Mouse (Mus musculus) intestine, embryonic 14.5 days (tissue): ENCODE data around the gene P2rx3. TPM values are rescaled to one million over a fixed set of nuclear protein-coding genes. Genes with fewer than 3 reads are reported as not detected.

Experiments used
- ATAC-seq: fragments of 200-750 bp; cut with Nextera tagmentation; replicated peaks from 2 replicates; pipeline ENCODE4 v1.8.0; 2017; ENCODE audit warnings: low read depth, moderate number of reproducible peaks, moderate TSS enrichment, moderate library complexity; ENCODE audit not compliant: low FRiP score, low TSS enrichment
- DNase-seq: peaks from one replicate; pipeline ENCODE4 v3.0.0-alpha.2; 2018; ENCODE audit warnings: low spot score
- H3K27ac ChIP-seq: fragments of 300-500 bp; sonication (generic); 2 replicates; pipeline ENCODE4 v1.5.1; 2014; ENCODE audit warnings: low read depth, mild to moderate bottlenecking, control low read depth
- H3K27me3 ChIP-seq: fragments of 300-500 bp; sonication (generic); replicated peaks from 2 replicates; pipeline ENCODE4 v1.6.1; 2014; ENCODE audit warnings: low read length, control low read depth; ENCODE audit not compliant: control insufficient read depth, insufficient read depth
- H3K36me3 ChIP-seq: fragments of 300-500 bp; sonication (generic); 2 replicates; pipeline ENCODE4 v1.6.1; 2014; ENCODE audit warnings: low read length, control low read depth; ENCODE audit not compliant: control insufficient read depth, insufficient read depth
- H3K4me1 ChIP-seq: fragments of 300-500 bp; sonication (generic); replicated peaks from 2 replicates; pipeline ENCODE4 v1.6.1; 2014; ENCODE audit warnings: low read length, control low read depth, mixed read lengths; ENCODE audit not compliant: control insufficient read depth, insufficient read depth
- H3K4me2 ChIP-seq: fragments of 300-500 bp; sonication (generic); 2 replicates; pipeline ENCODE4 v1.6.1; 2014; ENCODE audit warnings: low read length
- H3K4me3 ChIP-seq: fragments of 300-500 bp; sonication (generic); 2 replicates; pipeline ENCODE4 v1.5.1; 2014; ENCODE audit warnings: low read depth, low read length, control low read depth, mixed read lengths
- H3K9ac ChIP-seq: fragments of 300-500 bp; sonication (generic); 2 replicates; pipeline ENCODE4 v1.6.1; 2014; ENCODE audit warnings: mild to moderate bottlenecking, low read length
- H3K9me3 ChIP-seq: fragments of 300-500 bp; sonication (generic); 2 replicates; pipeline ENCODE4 v1.6.1; 2016; ENCODE audit warnings: low read length, control low read depth; ENCODE audit not compliant: control insufficient read depth
- WGBS: fragments of 180-500 bp; shearing (Covaris S2); extraction: QIAGEN DNeasy Blood & Tissue Kit; methylation state at CpG from one replicate; pipeline ENCODE4 v1.1.7; 2014; 5-methylcytosine and 5-hydroxymethylcytosine counted together
- polyA plus RNA-seq: library from polyadenylated mRNA; unstranded; fragments of >200 nt; fragmentation: Nextera tagmentation; extraction: Ambion mirVana; gene quantifications from 2 replicates; pipeline ENCODE4 v1.2.1, GENCODE M21; 2014

Gene P2rx3
- polyA plus RNA-seq, 1 experiment from 2014 or later, result 0.62 TPM

DNA sequence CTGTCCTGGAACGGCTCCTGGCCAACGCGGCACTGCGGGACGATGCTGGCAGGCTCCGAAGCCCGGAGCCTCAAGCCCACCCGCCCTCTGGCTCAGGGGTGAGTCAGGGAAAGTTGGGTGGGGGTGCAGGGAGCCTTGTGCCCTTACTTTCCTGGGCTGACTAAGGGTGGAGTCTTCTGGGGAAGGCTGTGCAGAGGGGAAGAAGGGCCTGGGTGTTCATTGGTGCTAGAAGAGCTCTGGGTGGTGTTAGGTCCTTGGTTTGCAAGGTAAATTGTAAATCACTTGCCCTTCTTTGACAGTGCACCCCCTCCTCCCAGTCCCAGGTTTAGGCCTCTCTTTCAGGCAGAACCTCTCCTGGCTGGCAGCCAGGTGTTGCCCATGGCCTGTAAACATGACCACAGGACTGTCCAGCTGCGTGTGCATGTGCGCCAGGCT lies 23.9 kb upstream of the P2rx3 start:
- Histone ChIP-seq H3K4me2 (peak overlapping the region; percentile 55), H3K27ac (peak overlapping the region; percentile 47; the same call in 1 of the 2 replicates), H3K27me3 (no peaks in the 10 kb centered on the region), H3K36me3 (peaks cover 81% of the 10 kb centered on the region), H3K9me3 (no peaks in the 10 kb centered on the region), H3K9ac (peak overlapping the region; percentile 31; the same call in 1 of the 2 replicates), H3K4me1 (peaks cover 15% of the 10 kb centered on the region), H3K4me3 (peak overlapping the region; percentile 27)
- ATAC-seq, result peak; percentile 60
- WGBS, result 20% methylated on average over 10 of the region's 10 CpGs
- no peak for DNase-seq

DNA sequence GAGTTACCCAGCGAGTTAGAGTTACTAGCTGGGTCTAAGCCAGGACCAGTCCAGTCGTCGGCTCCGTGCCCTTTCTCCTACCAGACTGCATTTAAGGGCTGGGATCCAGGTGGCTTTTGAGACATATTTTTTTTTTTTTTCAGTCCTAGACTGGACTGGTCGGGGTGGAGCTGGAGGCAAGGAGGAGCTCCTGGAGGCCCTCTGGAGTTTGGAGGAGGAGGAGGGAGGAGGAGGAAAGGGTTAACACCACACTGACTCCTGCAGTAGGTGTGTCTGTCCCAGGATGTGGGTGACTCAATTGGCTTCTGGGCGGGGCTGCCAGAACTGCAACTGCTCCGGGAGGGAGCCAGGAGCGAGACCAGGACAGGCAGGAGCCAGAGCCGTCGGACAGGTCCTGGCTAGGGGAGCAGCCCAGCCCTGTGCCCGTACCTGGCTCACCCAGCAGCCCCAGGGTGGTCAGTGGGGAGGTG lies 23.4 kb upstream of the P2rx3 start:
- Histone ChIP-seq H3K9me3 (no peaks in the 10 kb centered on the region), H3K4me3 (peak overlapping the region; percentile 27), H3K9ac (peak overlapping the region; percentile 31; the same call in 1 of the 2 replicates), H3K4me2 (peak overlapping the region; percentile 55), H3K27me3 (no peaks in the 10 kb centered on the region), H3K4me1 (peaks cover 15% of the 10 kb centered on the region), H3K36me3 (peaks cover 81% of the 10 kb centered on the region), H3K27ac (peak overlapping the region; percentile 47)
- peak; percentile 89 for ATAC-seq
- peak; percentile 77 for DNase-seq
- 5% methylated on average over 11 of the region's 11 CpGs for WGBS

DNA sequence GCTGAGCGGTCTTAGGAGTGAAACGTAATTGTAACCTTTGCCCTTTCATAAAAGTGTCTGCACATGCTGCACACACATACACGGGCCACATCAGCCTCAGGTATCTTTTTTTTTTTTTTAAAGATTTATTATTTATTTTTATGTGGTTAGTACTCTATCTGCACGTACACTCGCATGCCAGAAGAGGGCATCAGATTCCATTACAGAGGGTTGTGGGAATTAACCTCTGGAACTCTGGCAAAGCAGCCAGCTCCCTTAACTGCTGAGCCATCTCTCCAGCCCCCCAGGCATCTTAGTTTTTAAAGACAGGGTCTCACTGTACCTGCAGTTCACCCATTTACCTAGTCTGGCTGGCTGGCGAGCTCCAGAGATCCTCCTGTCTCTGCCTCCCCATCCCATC lies 22.4 kb upstream of the P2rx3 start:
- WGBS, result 90% methylated on average over 6 of the region's 6 CpGs
- H3K27me3 ChIP-seq, result no peaks in the 10 kb centered on the region
- DNase-seq, result no peak
- H3K27ac ChIP-seq, result no peak overlapping the region
- H3K4me3 ChIP-seq, result no peak overlapping the region
- H3K9ac ChIP-seq, result no peak overlapping the region
- no peak overlapping the region for H3K4me2 ChIP-seq
- no peaks in the 10 kb centered on the region for H3K9me3 ChIP-seq
- ATAC-seq, result no peak
- peaks cover 83% of the 10 kb centered on the region for H3K36me3 ChIP-seq
- peaks cover 15% of the 10 kb centered on the region for H3K4me1 ChIP-seq

DNA sequence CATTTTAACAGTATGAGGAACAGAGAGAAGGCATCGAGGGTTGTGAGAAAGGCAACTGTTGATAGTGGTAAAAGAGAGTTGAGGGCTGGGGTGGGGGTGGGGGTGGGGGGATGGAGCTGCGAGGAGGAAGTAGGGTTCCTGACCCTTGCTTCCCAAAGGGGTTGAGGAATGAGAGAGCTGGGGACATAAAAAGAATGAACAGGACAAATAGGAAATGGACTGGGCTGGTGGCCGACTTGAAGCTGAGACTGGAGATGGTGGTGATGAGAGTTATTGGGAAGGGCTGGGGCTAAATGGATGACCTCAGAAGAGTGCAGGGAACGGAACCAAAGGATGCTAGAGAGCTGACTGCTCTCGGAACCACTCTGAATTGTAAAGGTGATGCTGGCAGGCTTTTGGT lies 19.4 kb upstream of the P2rx3 start:
- Histone ChIP-seq H3K27ac (no peak overlapping the region), H3K4me3 (no peak overlapping the region), H3K4me1 (peaks cover 16% of the 10 kb centered on the region), H3K36me3 (peaks cover 82% of the 10 kb centered on the region), H3K9ac (no peak overlapping the region), H3K4me2 (no peak overlapping the region), H3K9me3 (no peaks in the 10 kb centered on the region), H3K27me3 (no peaks in the 10 kb centered on the region)
- ATAC-seq, result no peak
- 69% methylated on average over 5 of the region's 5 CpGs for WGBS
- DNase-seq, result no peak

DNA sequence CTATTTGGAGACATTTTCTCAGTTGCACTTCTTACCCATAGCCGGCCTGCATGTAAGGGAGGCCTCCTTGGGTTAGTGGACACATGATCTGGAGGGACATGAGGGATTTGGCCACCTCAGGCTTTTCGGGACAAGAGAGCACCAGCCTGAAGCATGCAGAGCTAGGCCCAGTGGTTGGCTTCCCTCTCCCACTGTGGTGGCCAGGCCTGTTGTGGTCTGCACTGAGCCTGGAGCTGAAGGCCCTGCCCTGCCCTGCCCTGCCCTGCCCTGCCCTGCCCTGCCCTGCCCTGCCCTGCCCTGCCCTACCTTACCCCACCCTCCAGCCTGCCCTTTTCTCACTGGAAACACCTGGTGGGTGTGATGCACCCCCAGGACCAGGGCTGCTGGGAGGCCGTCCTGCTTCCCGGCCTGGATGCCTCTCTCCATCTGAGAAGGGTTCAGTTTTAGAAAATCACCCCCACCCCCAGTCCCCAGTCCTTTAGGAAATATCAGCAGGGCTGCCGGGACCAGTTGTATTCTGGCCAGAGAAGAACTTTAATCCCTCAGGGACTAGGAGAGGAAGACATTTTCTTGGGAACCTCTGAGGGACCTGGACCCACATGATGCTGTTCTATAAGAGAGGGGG lies 16.0 kb upstream of the P2rx3 start:
- Histone ChIP-seq H3K27me3 (no peaks in the 10 kb centered on the region), H3K9me3 (no peaks in the 10 kb centered on the region), H3K4me3 (no peak overlapping the region), H3K9ac (no peak overlapping the region), H3K4me2 (no peak overlapping the region), H3K27ac (no peak overlapping the region), H3K4me1 (peaks cover 29% of the 10 kb centered on the region), H3K36me3 (peaks cover 59% of the 10 kb centered on the region)
- ATAC-seq (no peak), DNase-seq (no peak)
- 88% methylated on average over 5 of the region's 5 CpGs for WGBS

DNA sequence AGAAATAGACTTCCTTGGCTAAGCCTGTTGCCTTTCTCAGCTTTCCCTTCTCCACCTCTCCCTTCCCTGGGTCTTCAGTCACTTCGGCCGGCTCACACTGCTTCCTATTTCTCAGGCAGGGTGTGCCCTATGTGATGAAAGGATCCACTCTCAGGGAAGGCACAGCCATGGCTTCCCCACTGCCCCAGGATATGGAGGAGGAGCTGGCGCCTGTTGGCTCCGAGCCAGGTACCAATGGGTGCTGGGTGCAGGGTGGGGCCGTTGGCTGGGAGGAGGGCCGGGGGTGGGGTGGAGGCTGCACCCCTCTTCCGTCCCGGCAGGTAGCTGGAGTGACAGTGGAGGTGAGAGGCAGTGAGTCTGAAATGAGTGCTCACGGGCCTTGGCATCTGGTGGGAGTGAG lies 13.5 kb upstream of the P2rx3 start:
- WGBS, result 33% methylated on average over 9 of the region's 9 CpGs
- no peaks in the 10 kb centered on the region for H3K27me3 ChIP-seq
- peak overlapping the region; percentile 37 for H3K9ac ChIP-seq
- peak overlapping the region; percentile 32 for H3K4me3 ChIP-seq
- peak overlapping the region; percentile 84 for H3K27ac ChIP-seq
- peak; percentile 74 for DNase-seq
- no peaks in the 10 kb centered on the region for H3K9me3 ChIP-seq
- peaks cover 50% of the 10 kb centered on the region for H3K36me3 ChIP-seq
- no peak; the same call in 1 of the 2 replicates for ATAC-seq
- peak overlapping the region; percentile 61 for H3K4me2 ChIP-seq
- peaks cover 35% of the 10 kb centered on the region for H3K4me1 ChIP-seq

DNA sequence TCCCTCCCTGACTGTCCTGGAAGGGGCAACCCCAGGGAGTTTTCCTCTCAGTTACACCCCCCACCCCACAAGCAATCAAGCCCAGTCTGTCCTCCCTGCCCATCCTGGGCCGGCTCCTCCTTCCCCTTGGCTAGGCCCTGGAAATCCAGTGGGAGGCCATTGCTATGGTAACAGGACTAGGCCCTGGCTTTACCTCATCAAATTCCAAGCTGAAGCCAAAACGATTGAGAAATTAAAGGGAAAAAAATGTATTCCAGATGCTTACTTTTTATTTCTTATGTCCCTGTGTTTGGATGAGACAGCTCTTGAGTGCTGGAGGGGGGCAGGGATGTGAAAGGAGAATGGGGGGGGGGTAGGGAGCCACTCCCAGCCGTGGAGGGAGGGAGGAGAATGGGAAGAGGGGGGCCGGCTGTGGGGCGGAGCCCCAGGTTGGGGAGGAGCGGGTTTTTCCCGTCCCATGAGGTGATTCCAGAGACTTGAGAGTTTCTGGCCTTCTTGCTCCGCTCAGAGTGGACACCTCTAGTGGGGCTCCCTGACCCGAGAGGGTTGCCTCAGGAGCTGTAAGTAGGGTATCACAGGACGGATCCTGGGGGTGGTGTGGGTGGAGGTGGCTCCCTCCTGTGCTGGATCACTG lies 12.9 kb upstream of the P2rx3 start:
- peak; percentile 15; the same call in 1 of the 2 replicates for ATAC-seq
- Histone ChIP-seq H3K27ac (peak overlapping the region; percentile 84), H3K36me3 (peaks cover 50% of the 10 kb centered on the region), H3K9me3 (no peaks in the 10 kb centered on the region), H3K4me1 (peaks cover 35% of the 10 kb centered on the region), H3K4me2 (peak overlapping the region; percentile 61), H3K4me3 (peak overlapping the region; percentile 32), H3K27me3 (no peaks in the 10 kb centered on the region), H3K9ac (peak overlapping the region; percentile 37)
- peak; percentile 72 for DNase-seq
- WGBS, result 6% methylated on average over 10 of the region's 10 CpGs

DNA sequence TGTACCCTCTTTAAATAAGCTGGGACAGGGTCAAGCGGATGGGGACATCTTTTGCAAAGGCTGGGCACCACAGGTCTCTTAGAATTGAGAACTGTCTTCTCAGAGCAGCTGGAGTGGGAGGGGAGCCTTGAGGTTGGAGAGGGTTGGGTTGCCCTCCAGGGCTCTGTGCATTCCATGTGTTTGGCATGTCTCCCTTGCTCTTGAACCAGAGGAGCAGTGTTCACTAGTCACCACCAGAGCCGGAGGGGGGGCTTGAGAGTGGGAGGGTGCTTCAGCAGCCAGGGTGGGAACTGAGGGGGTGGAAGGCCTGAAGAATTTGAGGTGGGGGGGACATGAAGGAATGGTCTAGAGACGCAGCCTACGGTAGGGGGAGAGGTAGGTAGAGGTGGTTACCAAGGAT lies 12.0 kb upstream of the P2rx3 start:
- peak overlapping the region; percentile 59 for H3K4me3 ChIP-seq
- H3K9me3 ChIP-seq, result no peaks in the 10 kb centered on the region
- no peak overlapping the region for H3K9ac ChIP-seq
- no peak for DNase-seq
- H3K27me3 ChIP-seq, result no peaks in the 10 kb centered on the region
- H3K4me2 ChIP-seq, result peak overlapping the region; percentile 61
- 63% methylated on average over 4 of the region's 4 CpGs for WGBS
- H3K27ac ChIP-seq, result peak overlapping the region; percentile 90; the same call in 1 of the 2 replicates
- peaks cover 35% of the 10 kb centered on the region for H3K4me1 ChIP-seq
- no peak for ATAC-seq
- peaks cover 50% of the 10 kb centered on the region for H3K36me3 ChIP-seq
